Mouse (Mus musculus) frontal cortex, postnatal 25 days (tissue): ENCODE measurements at regions not wholly inside any gene's neighbourhood (a gene's known extent, or its start where the extent isn't known, plus 50 kb on each side); places are given as distances from the start of the nearest gene placed in this dataset.
A peak's percentile ranks its signal among the peaks of the same experiment; 100 is the strongest.

ENCODE experiments used
- DNase-seq, 2 experiments: peaks; one replicate each; pipeline ENCODE4 v3.0.0; 2022; ENCODE audit warnings: low spot score in 2 of 2

DNA sequence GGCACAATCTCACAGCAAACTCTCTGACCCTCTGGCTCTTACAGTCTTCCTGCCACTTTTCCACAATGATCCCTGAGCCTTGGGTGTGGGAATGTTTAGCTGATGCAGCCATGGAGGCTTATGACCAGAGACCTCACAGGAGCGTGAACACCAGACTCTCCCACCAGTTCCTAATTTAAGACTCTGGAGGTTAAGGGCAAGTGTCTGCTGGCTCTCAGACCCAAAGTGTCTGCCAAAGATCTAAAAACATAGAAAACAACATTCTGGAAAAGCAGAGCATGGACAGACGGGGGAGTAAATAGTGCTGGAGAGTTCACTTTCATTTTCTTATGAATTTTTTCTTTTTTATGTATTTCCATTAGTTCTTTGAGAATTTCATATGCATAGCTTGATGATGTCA lies 440.7 kb downstream of the Adam3 start:
- no peak for DNase-seq

DNA sequence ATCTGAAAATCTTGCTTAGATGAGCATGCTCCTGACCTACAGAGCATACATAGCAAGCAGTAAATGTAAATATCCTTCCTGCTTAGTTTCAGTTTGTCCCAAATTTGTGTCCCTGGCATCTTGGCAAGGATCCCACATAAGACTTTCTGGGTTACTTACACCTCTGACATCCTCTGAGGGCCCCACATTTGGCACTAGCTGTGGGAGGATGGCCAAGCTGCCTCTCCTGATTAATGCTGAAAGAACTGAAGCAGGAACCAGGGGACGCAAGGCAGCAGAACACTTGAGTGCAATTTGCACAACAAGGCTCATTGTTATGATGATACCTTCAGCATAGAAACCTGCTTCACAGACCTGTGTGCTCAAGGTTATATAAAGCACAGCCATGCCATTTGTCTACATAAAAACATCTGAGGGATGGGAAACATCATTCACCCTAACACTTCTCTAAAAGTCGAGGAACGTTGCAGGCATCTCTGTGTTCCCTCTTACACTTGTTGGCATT lies 441.7 kb downstream of the Adam3 start:
- DNase-seq = no peak

DNA sequence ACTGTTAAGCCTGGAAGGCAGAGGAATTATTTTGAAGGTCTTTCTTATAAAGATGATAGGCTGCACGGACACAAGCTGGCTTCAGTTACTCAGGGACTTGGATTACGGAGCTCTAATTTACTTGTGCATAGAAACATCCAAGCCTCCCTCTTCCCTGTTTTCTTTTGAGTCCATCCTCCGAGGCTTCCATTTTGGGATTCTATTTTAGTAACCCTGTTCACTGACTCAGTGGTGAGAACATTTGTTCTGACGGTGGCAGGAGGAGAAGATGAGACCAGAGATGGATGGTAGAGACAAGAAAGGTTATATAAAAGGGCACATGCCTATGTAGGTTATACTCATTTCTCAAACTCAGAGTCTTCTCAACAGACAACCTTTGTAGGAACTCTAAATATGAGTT lies 445.4 kb downstream of the Adam3 start:
- DNase-seq = no peak

DNA sequence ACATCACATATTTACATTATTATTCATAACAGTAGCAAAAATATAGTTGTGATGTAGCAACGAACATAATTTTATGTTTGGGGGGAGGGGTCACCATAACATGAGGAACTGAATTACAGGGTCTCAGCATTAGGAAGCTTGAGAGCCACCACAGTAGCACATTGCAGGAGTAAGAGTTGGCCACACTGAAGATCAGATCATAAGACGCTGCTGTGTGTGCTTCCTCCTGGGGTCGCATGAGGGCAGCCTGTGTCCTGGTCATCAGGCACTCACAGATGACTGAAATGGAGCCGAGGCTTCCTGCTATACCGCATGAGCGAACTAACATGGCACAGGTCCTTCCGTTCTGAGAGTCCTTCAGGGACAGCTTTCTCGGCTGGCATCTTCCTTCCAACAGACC lies 447.3 kb downstream of the Adam3 start:
- no peak for DNase-seq

DNA sequence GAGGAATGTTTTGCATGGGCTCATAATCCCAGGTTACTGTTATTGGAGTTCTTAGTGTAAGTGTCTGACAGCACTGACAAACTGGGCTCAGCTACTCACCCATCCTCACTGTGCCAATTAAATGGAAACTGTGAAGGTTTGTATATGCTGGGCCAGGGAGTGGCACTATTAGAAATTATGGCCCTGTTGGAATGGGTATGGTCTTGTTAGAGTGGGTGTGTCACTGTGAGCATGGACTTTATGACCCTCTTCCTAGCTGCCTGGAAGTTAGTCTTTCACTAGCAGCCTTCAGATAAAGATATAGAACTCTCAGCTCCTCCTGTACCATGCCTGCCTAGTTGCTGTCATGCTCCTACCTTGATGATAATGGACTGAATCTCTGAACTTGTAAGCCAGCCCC lies 464.3 kb downstream of the Adam3 start:
- no peak for DNase-seq

DNA sequence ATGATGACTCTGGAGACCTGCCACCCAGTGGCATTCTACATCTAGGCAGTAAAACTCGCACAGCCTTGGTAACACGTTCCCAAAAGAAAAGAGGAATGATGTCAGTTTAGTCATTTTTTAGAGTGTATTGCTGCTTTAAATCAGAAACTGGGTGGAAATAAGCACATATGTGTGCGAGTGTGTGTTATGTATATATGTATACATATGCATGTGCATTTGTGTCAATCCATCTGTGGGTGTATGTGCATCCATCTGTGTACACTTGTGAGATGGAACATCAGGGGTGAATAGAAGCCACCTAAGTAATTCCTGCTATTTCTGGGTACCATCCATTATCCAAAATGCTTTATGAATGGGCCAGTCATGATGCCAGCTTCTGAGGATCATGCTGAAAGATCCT lies 467.0 kb downstream of the Adam3 start:
- DNase-seq = no peak

DNA sequence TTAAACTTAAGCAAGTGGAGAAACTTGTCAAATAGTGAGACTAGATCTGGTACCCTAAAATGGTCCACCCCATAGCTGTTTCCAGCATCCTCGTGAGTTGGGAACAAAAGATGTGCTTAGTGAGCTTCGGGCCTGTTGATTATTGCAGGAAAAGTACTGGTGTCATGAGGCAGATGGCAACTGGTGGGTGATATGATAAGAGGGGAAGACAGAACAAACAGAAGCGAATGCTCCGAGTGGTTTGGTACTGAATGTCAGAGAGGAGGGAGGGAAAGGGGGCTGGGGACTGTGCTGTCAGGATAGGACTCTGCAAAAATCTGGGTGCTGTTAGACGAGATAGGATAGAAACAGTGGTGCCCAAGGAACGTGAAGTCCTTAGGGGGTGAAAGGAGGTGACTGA lies 483.4 kb downstream of the Adam3 start:
- DNase-seq = no peak

DNA sequence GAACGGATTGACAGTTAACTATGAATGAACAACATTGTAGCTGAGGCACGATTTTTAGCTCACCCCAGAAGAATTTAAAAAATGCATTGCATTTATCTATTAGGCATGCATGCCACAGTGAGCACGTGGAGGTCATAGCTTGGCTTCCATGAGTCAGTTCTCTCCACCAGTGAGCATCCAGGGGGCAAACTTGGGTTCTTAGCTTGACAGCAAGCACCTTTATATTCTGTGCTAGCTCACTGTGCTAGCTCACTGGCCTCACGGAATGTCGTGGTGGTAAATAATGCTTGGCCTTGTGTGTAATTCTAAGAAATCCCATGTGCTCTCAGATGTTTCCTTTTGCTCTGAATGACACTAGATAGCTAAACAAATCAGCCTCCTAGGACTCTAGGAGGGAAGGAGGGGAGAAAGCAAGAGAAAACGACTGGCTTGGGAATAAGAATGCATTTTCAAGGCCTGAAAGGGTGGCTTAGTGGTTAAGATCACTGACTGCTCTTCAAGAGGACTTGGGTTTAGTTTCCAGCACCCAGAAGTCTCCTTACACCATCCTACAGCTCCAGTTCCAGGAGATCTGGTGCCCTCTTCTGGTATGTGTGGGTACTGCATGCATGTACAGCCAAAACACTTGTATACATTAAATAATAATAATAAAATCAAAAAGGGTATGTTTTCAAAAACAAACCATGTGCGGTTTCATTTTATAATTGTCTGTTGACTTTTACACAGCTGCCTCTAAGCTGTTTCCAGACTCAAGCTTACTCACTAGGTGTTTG lies 485.3 kb downstream of the Adam3 start:
- DNase-seq = no peak

DNA sequence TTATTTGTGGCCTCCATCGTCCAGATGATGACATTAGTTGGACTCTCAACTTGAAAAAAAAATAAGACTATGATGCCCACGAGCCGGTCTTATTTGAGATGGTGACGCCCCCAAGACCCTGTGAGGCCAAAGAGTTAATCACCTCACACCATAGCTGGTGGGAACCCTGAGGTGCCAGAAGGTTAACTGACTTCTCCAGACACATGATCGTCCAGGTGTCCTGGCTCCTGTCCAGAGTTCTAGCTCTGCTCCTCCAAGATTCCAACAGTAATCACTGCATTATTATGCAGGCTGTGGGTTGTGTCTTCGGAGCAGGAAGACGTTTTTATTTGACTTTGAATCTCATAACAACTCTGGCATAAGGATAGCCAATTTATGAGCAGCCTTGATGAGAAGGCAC lies 490.7 kb downstream of the Adam3 start:
- DNase-seq = no peak

DNA sequence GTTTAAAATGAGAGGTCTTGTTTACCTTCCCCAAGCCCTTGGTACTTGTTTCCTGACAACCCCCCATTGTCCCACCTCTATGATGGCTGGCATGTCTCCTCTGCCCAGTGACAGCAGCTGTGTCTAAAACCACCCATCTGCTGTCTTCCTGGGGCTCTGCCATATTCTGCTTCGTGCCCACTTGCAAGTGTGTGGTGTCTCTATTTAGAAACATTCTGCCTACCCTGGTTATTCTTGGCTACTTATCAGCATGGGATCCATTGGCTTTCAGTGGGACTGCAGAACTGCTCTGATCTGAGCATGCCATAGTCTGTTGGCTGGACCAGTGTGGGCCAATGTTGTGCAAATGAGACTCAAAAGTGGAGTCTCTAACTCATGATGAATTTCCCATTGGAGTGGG lies 497.5 kb downstream of the Adam3 start:
- peak; percentile 48 to 59 for DNase-seq

DNA sequence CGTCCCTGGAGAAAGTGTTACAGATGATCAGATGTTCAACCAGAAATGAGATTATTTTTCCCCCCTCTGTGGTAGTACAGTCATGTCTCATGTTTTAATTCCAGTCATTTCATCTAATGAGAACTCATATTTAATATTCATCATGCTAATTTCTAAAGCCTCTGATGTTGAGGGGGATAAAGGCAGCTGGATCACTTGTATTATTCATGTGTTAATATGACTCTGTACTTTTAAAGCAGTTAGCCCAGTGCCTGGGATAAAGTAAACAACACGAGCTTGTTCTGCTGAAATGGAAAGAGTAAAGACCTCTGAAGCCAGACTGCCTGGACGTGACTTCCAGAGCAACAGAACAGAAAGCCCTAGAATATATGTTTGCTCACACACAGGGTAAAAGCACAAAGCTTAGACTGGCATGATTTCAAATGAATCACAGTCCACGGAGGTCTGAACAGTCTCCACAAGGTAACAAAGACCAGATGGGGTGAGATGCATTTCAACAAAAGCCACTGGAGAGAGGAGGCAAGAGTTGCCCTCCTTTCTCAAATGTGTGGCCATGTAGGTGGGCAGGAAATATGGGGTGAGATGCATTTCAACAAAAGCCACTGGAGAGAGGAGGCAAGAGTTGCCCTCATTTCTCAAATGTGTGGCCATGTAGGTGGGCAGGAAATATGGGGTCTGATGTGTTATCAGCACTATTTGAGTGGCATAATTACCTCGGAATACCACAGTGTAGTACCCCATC lies 498.1 kb downstream of the Adam3 start:
- DNase-seq = no peak

DNA sequence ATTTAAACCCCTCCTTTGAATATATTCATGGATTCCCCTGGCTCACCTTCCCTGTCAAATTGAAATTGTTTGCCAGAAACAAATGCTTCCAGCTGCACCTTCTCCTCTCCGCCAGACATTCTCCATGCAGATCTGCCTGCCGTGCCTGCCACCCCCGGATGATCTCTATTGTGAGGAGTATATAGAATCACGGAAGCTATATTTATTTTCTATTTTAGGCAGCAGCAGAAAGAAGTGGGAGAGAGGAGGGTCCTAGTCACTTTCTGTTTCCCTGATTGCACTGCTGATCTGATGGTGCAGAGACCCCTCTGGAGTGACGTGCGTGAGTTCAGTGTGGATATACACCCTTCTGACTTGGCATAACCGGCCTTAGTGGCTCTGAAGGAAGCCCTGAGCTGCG lies 505.4 kb downstream of the Adam3 start:
- DNase-seq = no peak

DNA sequence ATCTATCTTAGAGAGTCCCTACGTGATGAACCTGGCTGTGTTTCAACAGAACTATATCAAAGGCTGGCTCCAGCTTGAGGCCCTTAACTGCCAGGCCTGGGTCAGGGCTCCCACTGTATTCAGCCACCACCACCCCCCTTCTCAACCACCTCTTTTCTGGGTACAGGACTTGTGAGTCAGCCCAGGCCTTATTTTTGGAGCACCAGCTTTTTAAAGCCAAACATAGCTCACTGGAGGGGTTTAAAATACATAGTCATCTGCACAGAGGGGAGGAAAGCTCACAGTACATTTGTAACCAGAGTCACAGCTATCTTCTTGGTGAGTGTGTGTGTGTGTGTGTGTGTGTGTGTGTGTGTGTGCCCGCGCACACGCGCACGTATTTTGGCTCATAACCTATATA lies 509.0 kb downstream of the Adam3 start:
- DNase-seq = no peak

DNA sequence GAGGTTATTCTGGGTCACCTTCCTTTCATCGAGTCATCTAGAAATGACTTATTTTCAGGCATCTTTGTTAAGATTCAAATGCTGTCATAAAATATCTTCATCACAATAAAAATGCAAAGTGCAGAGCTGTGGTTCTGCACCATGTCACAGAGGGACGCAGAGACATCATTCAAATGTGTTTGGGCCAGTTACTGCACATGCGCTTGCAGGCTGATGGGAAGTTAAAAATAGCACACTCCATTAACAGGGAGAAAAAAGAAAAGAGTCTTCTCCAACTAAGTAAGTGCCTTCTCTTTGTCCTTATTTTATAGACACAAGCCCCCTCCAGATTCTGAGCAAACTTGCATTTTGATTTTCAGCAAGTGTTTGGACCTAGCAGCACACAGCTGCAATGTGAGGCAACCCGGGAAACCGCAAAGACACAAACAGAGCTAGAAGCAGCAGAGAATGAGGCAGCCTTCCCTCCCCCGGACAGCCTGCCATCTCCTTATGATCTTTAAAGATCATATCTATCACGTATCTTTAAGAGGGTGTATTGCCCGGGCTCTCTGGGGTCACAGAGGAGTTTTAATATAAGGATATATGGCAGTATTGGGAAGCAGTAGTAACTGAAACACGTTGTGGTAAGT lies 510.0 kb downstream of the Adam3 start:
- no peak for DNase-seq

DNA sequence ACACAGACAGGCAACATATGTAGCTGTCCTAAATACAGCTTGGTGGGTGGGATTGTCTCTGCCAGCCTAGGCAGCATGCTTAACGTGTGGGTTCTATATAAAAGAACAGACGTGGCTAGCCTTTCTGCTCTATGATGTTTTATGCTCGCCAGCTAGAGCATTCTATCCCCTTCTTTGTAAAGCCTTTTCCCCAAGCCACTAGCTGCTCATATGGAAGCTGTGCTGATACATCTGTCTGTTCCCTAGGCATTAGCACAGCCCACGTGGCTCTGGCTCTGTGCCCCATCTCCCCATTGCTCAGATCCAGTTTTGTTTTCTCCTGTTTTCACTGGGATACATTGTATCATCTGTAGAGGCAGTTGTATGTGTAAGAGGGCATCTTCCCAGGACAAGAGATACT lies 511.3 kb downstream of the Adam3 start:
- no peak for DNase-seq

DNA sequence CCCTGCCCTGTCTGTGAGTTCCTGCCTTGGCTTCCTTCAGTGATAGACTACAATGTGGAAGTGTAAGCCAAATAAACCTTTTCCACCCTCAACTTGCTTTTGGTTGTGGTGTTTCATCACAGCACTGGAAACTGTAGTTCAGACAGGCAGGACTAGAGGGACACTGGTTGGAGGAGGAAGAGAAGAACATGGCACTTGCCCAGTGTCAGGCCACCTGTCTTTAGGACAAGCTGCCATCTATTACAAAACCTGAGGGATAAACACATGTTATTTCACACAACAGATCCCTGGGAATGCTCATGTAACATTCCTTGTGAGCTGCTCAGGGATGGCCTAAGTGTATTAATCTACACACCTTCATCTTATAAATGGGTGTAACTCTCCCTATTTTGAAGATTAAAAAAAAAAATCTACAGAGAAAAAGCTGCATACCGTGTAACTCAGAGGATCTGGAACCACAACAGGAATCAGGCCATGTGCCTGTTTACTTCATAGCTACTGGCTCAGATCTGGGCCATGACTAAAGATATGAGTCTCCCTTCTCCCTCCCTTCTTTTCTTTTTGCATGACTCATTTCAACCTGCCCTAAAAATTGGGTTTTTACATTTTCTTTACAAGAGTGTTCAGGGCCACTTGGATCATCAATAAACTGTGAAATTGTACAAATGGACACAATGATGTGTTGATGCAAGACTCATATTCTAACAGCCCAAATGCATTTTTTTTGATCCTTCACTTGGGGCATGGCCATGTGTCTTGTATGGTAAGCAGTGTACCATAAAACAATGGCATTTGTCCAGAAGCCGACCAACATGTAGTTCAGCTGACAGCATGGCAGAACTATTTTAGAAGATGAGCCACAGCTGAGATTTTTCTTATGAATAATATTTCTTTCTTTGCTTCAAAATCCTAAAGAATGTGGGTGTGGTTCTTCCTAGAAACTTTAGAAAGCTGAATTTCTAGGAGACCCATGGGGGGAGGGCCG lies 513.1 kb downstream of the Adam3 start:
- no peak for DNase-seq

DNA sequence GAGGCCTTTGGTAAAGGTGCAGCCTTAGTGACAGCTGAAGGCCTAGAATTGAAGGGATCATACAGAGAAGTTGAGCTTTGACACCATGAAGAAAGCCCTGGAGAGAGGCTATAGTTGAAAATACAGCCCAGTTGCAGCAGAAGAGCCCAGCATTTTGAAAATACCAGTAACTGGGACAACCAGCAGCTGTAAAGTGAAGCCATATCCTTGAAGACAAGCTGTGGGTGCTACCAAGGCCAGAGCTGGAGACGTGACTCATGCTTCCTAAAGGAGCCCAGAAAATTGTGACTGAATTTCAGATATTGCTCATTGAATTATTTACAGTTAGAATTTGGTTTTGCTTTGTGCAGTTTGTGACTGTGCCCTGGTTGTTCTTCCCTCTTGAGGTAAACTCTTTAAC lies 514.6 kb downstream of the Adam3 start:
- DNase-seq = no peak
